Mouse (Mus musculus) limb, embryonic 14.5 days (tissue): ENCODE data around the gene Scyl1. TPM values are rescaled to one million over a fixed set of nuclear protein-coding genes. Genes with fewer than 3 reads are reported as not detected.

Experiments used
- ATAC-seq: fragments of 200-750 bp; cut with Nextera tagmentation; 2 replicates; pipeline ENCODE4 v1.8.0; 2017; ENCODE audit warnings: low read depth, moderate number of reproducible peaks, moderate TSS enrichment; ENCODE audit not compliant: low FRiP score
- DNase-seq: peaks from one replicate; pipeline ENCODE4 v3.0.0-alpha.2; 2015; ENCODE audit warnings: low spot score
- H3K27ac ChIP-seq: fragments of 300-500 bp; sonication (generic); replicated peaks from 2 replicates; pipeline ENCODE4 v1.5.1; 2014; ENCODE audit warnings: low read depth, mild to moderate bottlenecking, low read length, moderate library complexity, mixed read lengths
- H3K27me3 ChIP-seq: fragments of 300-500 bp; sonication (generic); 2 replicates; pipeline ENCODE4 v1.6.1; 2014; ENCODE audit warnings: low read length, mixed read lengths; ENCODE audit not compliant: control insufficient read depth, insufficient read depth
- H3K36me3 ChIP-seq: fragments of 300-500 bp; sonication (generic); 2 replicates; pipeline ENCODE4 v1.6.1; 2014; ENCODE audit warnings: mild to moderate bottlenecking, low read length, moderate library complexity, mixed read lengths; ENCODE audit not compliant: control insufficient read depth, insufficient read depth
- H3K4me1 ChIP-seq: fragments of 300-500 bp; sonication (generic); 2 replicates; pipeline ENCODE4 v1.6.1; 2014; ENCODE audit warnings: antibody characterized with exemption, low read length, mixed read lengths; ENCODE audit not compliant: control insufficient read depth, insufficient read depth
- H3K4me2 ChIP-seq: fragments of 300-500 bp; sonication (generic); replicated peaks from 2 replicates; pipeline ENCODE4 v1.6.1; 2014; ENCODE audit warnings: low read depth, mild to moderate bottlenecking, low read length, moderate library complexity; ENCODE audit not compliant: severe bottlenecking
- H3K4me3 ChIP-seq: fragments of 300-500 bp; sonication (generic); replicated peaks from 2 replicates; pipeline ENCODE4 v1.5.1; 2014; ENCODE audit warnings: low read length
- H3K9ac ChIP-seq: fragments of 300-500 bp; sonication (generic); 2 replicates; pipeline ENCODE4 v1.6.1; 2014; ENCODE audit warnings: mild to moderate bottlenecking, low read depth, low read length, moderate library complexity; ENCODE audit not compliant: severe bottlenecking
- H3K9me3 ChIP-seq: fragments of 300-500 bp; sonication (generic); 2 replicates; pipeline ENCODE4 v1.6.1; 2016; ENCODE audit warnings: low read length; ENCODE audit not compliant: control insufficient read depth
- POLR2A ChIP-seq: fragments of 200-500 bp; IDR thresholded peaks from 2 replicates; pipeline ENCODE4 v1.8.0; 2012; ENCODE audit warnings: inconsistent platforms, mild to moderate bottlenecking, moderate library complexity, borderline replicate concordance; ENCODE audit not compliant: insufficient read depth, insufficient read length; ENCODE audit errors: extremely low read depth
- WGBS: fragments of 180-500 bp; shearing (Covaris S2); extraction: QIAGEN DNeasy Blood & Tissue Kit; methylation state at CpG from one replicate; pipeline ENCODE4 v1.1.7; 2014; 5-methylcytosine and 5-hydroxymethylcytosine counted together
- polyA plus RNA-seq, 2 experiments: library from polyadenylated mRNA; depleted of rRNA in 1 of 2; stranded (reverse) in 1 of 2; unstranded in 1 of 2; fragments of >200 nt; fragmentation: Nextera tagmentation in 1 of 2; extraction: Ambion mirVana in 1 of 2; gene quantifications; 2 replicates each; pipeline versions ENCODE4 v1.2.1 to v1.2.3; 2012 to 2014

Scyl1 gene
- polyA plus RNA-seq, 2 experiments, result 81.1 to 152 TPM

- Histone ChIP-seq H3K27ac (no peak overlapping the region), H3K9me3 (no peaks in the 10 kb centered on the region), H3K36me3 (no peaks in the 10 kb centered on the region), H3K27me3 (no peaks in the 10 kb centered on the region), H3K9ac (no peak overlapping the region), H3K4me3 (no peak overlapping the region), H3K4me1 (peaks cover 3% of the 10 kb centered on the region; the same call in 1 of the 2 replicates), H3K4me2 (no peak overlapping the region)
- DNase-seq (no peak), ATAC-seq (no peak)
- 79% methylated on average over 7 of the region's 7 CpGs for WGBS
- no peak for TF ChIP-seq POLR2A
Observed at GRCm38 (mm10) chr19:5788620-5789019, 17.4 kb upstream of the Scyl1 start.

- Histone ChIP-seq H3K36me3 (no peaks in the 10 kb centered on the region), H3K4me1 (peaks cover 3% of the 10 kb centered on the region; the same call in 1 of the 2 replicates), H3K9me3 (no peaks in the 10 kb centered on the region), H3K27ac (no peak overlapping the region), H3K4me2 (no peak overlapping the region), H3K4me3 (no peak overlapping the region), H3K27me3 (no peaks in the 10 kb centered on the region), H3K9ac (no peak overlapping the region)
- DNase-seq (no peak), ATAC-seq (no peak)
- no peak for TF ChIP-seq POLR2A
- 88% methylated on average over 7 of the region's 7 CpGs for WGBS
Observed at GRCm38 (mm10) chr19:5787920-5788319, 16.7 kb upstream of the Scyl1 start.

GRCm38 (mm10) chr19:5787128-5787635 lies 16.0 kb upstream of the Scyl1 start:
- Histone ChIP-seq H3K27ac (no peak overlapping the region), H3K9me3 (no peaks in the 10 kb centered on the region), H3K36me3 (no peaks in the 10 kb centered on the region), H3K4me1 (peaks cover 3% of the 10 kb centered on the region; the same call in 1 of the 2 replicates), H3K9ac (no peak overlapping the region), H3K4me3 (no peak overlapping the region), H3K27me3 (no peaks in the 10 kb centered on the region), H3K4me2 (no peak overlapping the region)
- 14% methylated on average over 8 of the region's 8 CpGs for WGBS
- no peak for TF ChIP-seq POLR2A
- ATAC-seq, result peak; percentile 68
- peak; percentile 79 for DNase-seq

- H3K4me2 ChIP-seq, result no peak overlapping the region
Observed at GRCm38 (mm10) chr19:5786441-5787114, 15.4 kb upstream of the Scyl1 start.

GRCm38 (mm10) chr19:5784958-5785577 lies 13.8 kb upstream of the Scyl1 start:
- DNase-seq (no peak), ATAC-seq (no peak)
- Histone ChIP-seq H3K9ac (no peak overlapping the region), H3K4me3 (no peak overlapping the region), H3K36me3 (no peaks in the 10 kb centered on the region), H3K4me2 (no peak overlapping the region), H3K27ac (no peak overlapping the region), H3K27me3 (no peaks in the 10 kb centered on the region), H3K4me1 (peaks cover 3% of the 10 kb centered on the region; the same call in 1 of the 2 replicates), H3K9me3 (no peaks in the 10 kb centered on the region)
- no peak for TF ChIP-seq POLR2A
- whole genome bisulfite sequencing, result 57% methylated on average over 10 of the region's 10 CpGs

More at GRCm38 (mm10) chr19:5786441-5787114, 15.4 kb upstream of the Scyl1 start:
- Histone ChIP-seq H3K36me3 (no peaks in the 10 kb centered on the region), H3K4me1 (peaks cover 3% of the 10 kb centered on the region; the same call in 1 of the 2 replicates), H3K4me3 (no peak overlapping the region), H3K27ac (no peak overlapping the region), H3K9me3 (no peaks in the 10 kb centered on the region), H3K27me3 (no peaks in the 10 kb centered on the region), H3K9ac (no peak overlapping the region)
- ATAC-seq, result peak; percentile 84
- 9% methylated on average over 12 of the region's 12 CpGs for WGBS
- no peak for TF ChIP-seq POLR2A
- peak; percentile 93 for DNase-seq
